Mouse (Mus musculus): ENCODE results near the gene Schip1.

DNA sequence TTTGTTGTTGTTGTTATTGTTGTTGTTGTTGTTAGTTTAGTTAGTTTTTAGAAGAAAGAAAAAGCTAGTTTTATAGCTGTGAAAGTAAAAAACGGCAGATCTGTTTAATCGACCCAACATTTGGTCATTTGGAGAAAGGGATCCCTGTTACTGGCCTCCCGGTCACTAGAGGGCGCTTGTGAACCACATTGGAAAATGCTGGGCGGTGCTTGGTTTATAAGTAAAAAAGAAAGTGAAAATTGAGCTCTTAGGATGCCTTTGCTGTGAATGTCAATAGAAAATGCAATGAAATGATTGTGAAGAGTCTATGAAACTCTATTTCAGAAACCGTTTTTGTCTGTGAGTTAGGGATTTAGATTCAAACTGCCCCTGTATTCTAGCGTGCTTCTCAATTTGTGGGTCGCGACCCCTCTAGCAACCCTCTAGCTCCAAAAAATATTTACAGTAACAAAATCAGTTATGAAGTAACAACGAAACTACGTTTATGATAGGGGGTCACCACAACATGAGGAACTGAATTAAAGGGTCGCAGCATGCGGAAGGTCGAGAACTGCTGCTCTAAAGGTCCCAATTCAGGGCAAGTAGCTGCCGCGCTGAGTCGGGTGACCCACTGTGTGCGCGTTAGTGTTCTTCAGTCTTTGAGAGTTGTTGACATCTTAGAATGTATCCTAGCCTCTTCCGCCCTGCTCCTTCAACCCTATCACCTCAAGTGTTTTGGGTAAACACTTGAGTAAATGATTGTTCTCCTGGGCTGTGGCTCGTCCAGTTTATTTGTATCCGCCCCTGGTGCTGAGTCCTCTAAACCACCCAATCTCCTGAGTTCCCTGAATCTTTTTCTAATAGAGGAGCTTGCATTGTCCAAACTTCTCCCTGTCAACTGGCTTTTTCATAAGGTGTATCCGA is 8.0 kb upstream of the Schip1 start:
- TF ChIP-seq CTCF (IDR thresholded peaks at IDR 0.05; ENCODE audit: control insufficient read depth, insufficient read depth, low read length) (peak; percentile 54), POLR2A (IDR thresholded peaks at IDR 0.05; ENCODE audit: borderline replicate concordance, control insufficient read depth, low read depth, low read length) (no peak)

Data from bone marrow, adult 2 months (tissue).